Mouse (Mus musculus) testis, adult 10 weeks (tissue): ENCODE data around the gene Inpp4a. TPM values are rescaled to one million over a fixed set of nuclear protein-coding genes. Genes with fewer than 3 reads are reported as not detected.

Experiments
- polyA plus RNA-seq: library from polyadenylated mRNA; stranded (reverse); fragments of 350-450 nt; fragmentation: Illumina TruSeq; extraction: RNeasy Lipid Tissue Mini Kit (QIAGEN cat#74804); gene quantifications from one replicate; pipeline ENCODE4 v1.2.3, GENCODE M21; 2014; ENCODE audit warnings: low read depth, low replicate concordance

The Inpp4a gene
- 10.7 TPM for polyA plus RNA-seq

GRCm38 (mm10) chr1:37299540-37300491 lies at the start of gene Inpp4a:
TSS of gene Inpp4a (plus strand) at chr1:37299865.

GRCm38 (mm10) chr1:37429366-37430296 lies 130.0 kb downstream of the Inpp4a start, which contains the start of the genes Coa5 and Unc50:
TSS of gene Coa5 (minus strand) at chr1:37430103.
TSS of gene Unc50 (plus strand) at chr1:37430139.

Other genes with a start within 250 kb of the Inpp4a start
- gene Cnga3, start 85.4 kb upstream of the Inpp4a start, polyA plus RNA-seq, result 0.62 TPM
- gene Coa5, start 130.2 kb downstream of the Inpp4a start, polyA plus RNA-seq, result 66.9 TPM
- gene Unc50, start 130.3 kb downstream of the Inpp4a start, polyA plus RNA-seq, result 52.4 TPM
- gene Mgat4a, start 241.2 kb downstream of the Inpp4a start, polyA plus RNA-seq, result 16.2 TPM